Mouse (Mus musculus) G1E (cell line): ENCODE measurements around the gene Mgat3. TPM values are rescaled to one million over a fixed set of nuclear protein-coding genes. Genes with fewer than 3 reads are reported as not detected.

Experiments
- ATAC-seq: 2 replicates; pipeline ENCODE4 v1.8.0; 2016; ENCODE audit warnings: mild to moderate bottlenecking; ENCODE audit not compliant: insufficient number of reproducible peaks, poor library complexity, low FRiP score, severe bottlenecking; ENCODE audit errors: extremely low read depth
- DNase-seq: peaks from one replicate; pipeline ENCODE4 v3.0.0; 2012; ENCODE audit warnings: low spot score
- H3K27me3 ChIP-seq: 2 replicates; pipeline ENCODE4 v1.6.1; 2012; ENCODE audit warnings: mild to moderate bottlenecking, low read length, inconsistent platforms; ENCODE audit not compliant: insufficient read depth
- H3K36me3 ChIP-seq: replicated peaks from 2 replicates; pipeline ENCODE3; 2012; ENCODE audit warnings: mild to moderate bottlenecking, inconsistent platforms
- H3K4me1 ChIP-seq: 2 replicates; pipeline ENCODE4 v1.6.1; 2012; ENCODE audit warnings: low read depth, low read length, inconsistent platforms, mixed read lengths; ENCODE audit not compliant: insufficient read depth
- H3K4me3 ChIP-seq: 2 replicates; pipeline ENCODE4 v1.5.1; 2012; ENCODE audit warnings: low read depth, mild to moderate bottlenecking, inconsistent platforms, low read length, moderate library complexity, mixed read lengths
- H3K9me3 ChIP-seq: replicated peaks from 2 replicates; pipeline ENCODE4 v1.6.1; 2012; ENCODE audit warnings: inconsistent platforms
- CTCF ChIP-seq: IDR thresholded peaks from 2 replicates; pipeline ENCODE4 v1.5.1; 2012; ENCODE audit warnings: low read depth, low read length, inconsistent platforms, mixed read lengths
- GATA1 ChIP-seq: IDR thresholded peaks from 2 replicates; pipeline ENCODE4 v1.6.1; 2012; ENCODE audit warnings: borderline replicate concordance, low read length, inconsistent platforms, mixed read lengths
- GATA2 ChIP-seq: IDR thresholded peaks from 2 replicates; pipeline ENCODE4 v1.6.1; 2012; ENCODE audit warnings: low read depth, low read length, inconsistent platforms, borderline replicate concordance
- POLR2AphosphoS5 ChIP-seq: IDR thresholded peaks from 2 replicates; pipeline ENCODE4 v1.6.1; 2012; ENCODE audit warnings: low read depth, low read length, inconsistent platforms; ENCODE audit not compliant: insufficient replicate concordance
- TAL1 ChIP-seq: conservative IDR thresholded peaks from 2 replicates; pipeline ENCODE4 v1.6.1; 2012; ENCODE audit warnings: low read depth, low read length, inconsistent platforms, mixed read lengths
- polyA plus RNA-seq: library from polyadenylated mRNA; stranded (reverse); fragments of >175 nt; gene quantifications from 2 replicates; pipeline ENCODE4 v1.2.3, GENCODE M21; 2012
- total RNA-seq, 2 experiments: library from RNA; stranded (forward) in 1 of 2; stranded (reverse) in 1 of 2; fragments of 200-1000 nt in 1 of 2; fragments of >200 nt in 1 of 2; fragmentation: Nextera tagmentation in 1 of 2; gene quantifications; 2 replicates each; pipeline ENCODE4 v1.2.3; 2014 to 2017

Mgat3 gene
- not detected in 2 replicates for total RNA-seq (2014; fragmentation: Nextera tagmentation)
- not detected in 2 replicates for total RNA-seq (2017)
- polyA plus RNA-seq, result not detected in 2 replicates

DNA sequence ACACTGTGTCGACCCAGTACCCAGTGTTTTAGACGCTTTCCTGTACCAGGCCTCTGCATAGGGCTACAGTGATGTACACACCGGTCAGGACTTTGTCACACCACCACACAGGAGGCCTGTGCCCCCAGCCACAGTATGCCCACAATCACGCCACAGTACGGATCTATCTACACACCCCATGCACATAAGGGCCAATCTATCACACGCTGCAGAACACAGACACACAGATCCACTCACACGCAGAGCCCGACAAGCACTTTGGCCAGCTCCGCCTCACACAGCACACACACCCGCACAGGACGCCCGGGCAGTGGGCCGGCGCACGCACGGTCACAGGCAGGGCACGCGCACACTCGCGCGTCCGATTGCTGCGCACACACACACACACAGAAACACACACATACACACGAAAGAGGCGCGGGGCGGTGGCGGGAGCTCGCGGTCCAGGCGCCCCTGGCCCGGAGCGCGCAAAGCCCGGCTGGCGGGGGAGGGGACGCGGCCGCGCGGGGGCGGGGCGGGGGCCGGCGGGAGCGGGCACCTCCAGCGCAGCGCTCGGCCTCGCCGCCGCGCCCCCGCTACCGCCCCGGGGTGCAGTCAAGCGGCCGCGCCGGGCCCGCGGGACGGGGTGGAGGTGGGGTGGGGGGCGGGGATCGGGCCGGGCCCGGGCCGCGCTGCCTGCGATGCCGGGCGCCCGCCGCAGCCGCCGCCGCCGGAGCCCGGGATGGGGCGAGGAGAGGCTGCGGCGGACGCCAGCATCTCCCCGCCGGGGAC lies at the start of gene Mgat3:
TSS of gene Mgat3 (plus strand) at position 721 of the 771 bp plus-strand sequence.
- TF ChIP-seq GATA1 (no peak), GATA2 (no peak), TAL1 (no peak), POLR2AphosphoS5 (no peak), CTCF (no peak)
- H3K27me3 ChIP-seq, result peaks cover 81% of the 10 kb centered on the region
- H3K4me1 ChIP-seq, result no peaks in the 10 kb centered on the region
- no peak for DNase-seq
- peaks cover 5% of the 10 kb centered on the region for H3K9me3 ChIP-seq
- no peak for ATAC-seq
- H3K4me3 ChIP-seq, result no peak within 1 kb of the TSS
- no peaks in the 10 kb centered on the region for H3K36me3 ChIP-seq

GRCm38 (mm10) chr15:80124651-80125050 lies 48.9 kb upstream of the Mgat3 start:
- H3K36me3 ChIP-seq, result peaks cover 46% of the 10 kb centered on the region
- DNase-seq (no peak), ATAC-seq (no peak)
- no peak for TF ChIP-seq CTCF
- no peak for TF ChIP-seq POLR2AphosphoS5
- no peak for TF ChIP-seq GATA2
- TF ChIP-seq GATA1, result no peak
- TF ChIP-seq TAL1, result no peak
- peaks cover 36% of the 10 kb centered on the region for H3K4me1 ChIP-seq
- no peaks in the 10 kb centered on the region for H3K27me3 ChIP-seq
- no peak overlapping the region for H3K4me3 ChIP-seq
- no peaks in the 10 kb centered on the region for H3K9me3 ChIP-seq

DNA sequence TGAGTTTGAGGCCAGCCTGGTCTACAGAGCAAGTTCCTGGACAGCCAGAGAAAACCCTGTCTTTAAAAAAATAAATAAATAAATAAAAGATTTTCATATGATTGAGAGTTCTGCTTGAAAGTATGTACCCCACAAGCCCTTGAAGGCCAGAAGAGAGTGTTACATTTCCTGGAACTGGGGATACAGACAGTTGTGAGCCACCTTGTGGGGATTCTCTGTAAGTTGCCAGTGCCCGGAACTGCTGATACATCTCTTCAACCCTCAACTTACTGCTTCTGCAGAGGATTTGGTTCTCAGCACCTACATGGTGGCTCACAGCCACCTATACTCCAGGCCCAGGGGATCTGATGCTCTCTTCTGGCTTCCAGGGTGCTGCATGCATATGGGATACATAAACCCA lies 46.3 kb upstream of the Mgat3 start:
- DNase-seq (no peak), ATAC-seq (no peak)
- H3K4me1 ChIP-seq, result peaks cover 56% of the 10 kb centered on the region
- H3K27me3 ChIP-seq, result no peaks in the 10 kb centered on the region
- H3K9me3 ChIP-seq, result no peaks in the 10 kb centered on the region
- H3K36me3 ChIP-seq, result peaks cover 32% of the 10 kb centered on the region
- TF ChIP-seq GATA1, result no peak
- no peak for TF ChIP-seq CTCF
- TF ChIP-seq POLR2AphosphoS5, result no peak
- TF ChIP-seq TAL1, result no peak
- TF ChIP-seq GATA2, result no peak
- no peak overlapping the region for H3K4me3 ChIP-seq

DNA sequence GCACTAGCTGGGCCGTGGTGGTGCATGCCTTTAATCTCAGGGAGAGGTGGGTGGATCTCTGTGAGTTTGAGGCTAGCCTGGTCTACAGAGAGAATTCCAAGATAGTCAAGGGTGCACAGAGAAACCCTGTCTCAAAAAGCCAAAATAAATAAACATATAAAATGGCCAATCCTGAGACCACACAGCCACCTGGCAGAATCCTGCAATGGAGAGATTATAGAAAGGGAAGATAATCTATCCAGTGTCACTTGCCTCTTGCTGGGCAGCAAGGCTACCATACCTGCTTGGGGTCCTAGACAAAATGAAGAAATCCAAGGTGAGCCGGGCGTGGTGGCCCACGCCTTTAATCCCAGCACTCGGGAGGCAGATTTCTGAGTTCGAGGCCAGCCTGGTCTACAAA lies 43.5 kb upstream of the Mgat3 start:
- no peak for ATAC-seq
- TF ChIP-seq TAL1 (peak; percentile 38), POLR2AphosphoS5 (no peak)
- H3K27me3 ChIP-seq, result no peaks in the 10 kb centered on the region
- no peak overlapping the region for H3K4me3 ChIP-seq
- no peak for DNase-seq
- no peaks in the 10 kb centered on the region for H3K9me3 ChIP-seq
- H3K4me1 ChIP-seq, result peaks cover 75% of the 10 kb centered on the region
- peaks cover 25% of the 10 kb centered on the region for H3K36me3 ChIP-seq

DNA sequence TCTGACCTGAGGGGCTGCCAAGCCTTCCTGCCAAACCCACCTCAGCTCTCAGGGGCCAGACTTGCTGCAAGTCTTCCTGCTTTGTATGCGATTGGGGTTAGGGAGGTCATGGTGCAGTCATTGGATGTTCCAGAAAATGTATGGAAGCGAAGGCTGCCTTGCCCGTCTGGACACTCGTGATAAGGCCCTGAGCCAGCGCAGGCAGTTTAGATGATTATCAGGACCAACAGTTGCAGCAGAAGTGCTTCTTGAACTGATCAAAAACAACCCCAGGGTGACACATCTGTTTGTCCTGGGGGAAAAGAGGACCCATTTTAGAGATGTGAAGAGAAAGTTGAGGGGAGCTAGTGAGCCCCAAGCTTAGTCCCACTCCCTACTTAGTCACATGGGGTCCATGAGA lies 42.8 kb upstream of the Mgat3 start:
- TF ChIP-seq POLR2AphosphoS5 (no peak), GATA2 (peak; percentile 68; the same call in 1 of the 2 replicates), CTCF (no peak), TAL1 (peak; percentile 98)
- Histone ChIP-seq H3K4me3 (peak overlapping the region; percentile 62; the same call in 1 of the 2 replicates), H3K4me1 (peaks cover 80% of the 10 kb centered on the region), H3K27me3 (no peaks in the 10 kb centered on the region), H3K36me3 (peaks cover 22% of the 10 kb centered on the region), H3K9me3 (no peaks in the 10 kb centered on the region)
- ATAC-seq, result peak; percentile 74
- DNase-seq, result peak; percentile 48

DNA sequence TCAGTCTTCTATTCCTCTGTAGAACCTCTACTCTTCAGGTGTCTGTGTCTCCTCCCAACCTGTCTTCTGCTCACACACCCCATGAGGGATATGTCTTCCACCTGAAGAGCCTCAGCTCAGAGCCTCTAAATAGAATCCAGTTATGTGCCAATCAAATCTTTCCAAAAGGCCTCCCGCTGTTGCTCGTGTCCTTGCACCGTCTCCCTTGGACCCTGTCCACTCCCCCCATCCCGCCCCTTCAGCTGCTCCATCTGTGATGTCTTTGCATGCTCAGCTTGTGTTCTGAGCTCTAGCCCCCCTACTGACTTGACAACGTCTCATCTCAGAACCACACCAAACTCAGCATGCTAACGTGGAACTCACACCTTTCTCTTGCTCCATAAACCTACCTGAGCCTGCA lies 42.1 kb upstream of the Mgat3 start:
- H3K36me3 ChIP-seq, result peaks cover 27% of the 10 kb centered on the region
- DNase-seq, result no peak
- peaks cover 82% of the 10 kb centered on the region for H3K4me1 ChIP-seq
- ATAC-seq, result no peak
- TF ChIP-seq GATA2 (no peak), POLR2AphosphoS5 (no peak), TAL1 (no peak), GATA1 (no peak), CTCF (no peak)
- no peaks in the 10 kb centered on the region for H3K27me3 ChIP-seq
- no peaks in the 10 kb centered on the region for H3K9me3 ChIP-seq
- H3K4me3 ChIP-seq, result peak overlapping the region; percentile 62; the same call in 1 of the 2 replicates
